In genomic region chr8:122307836-122308235, GRCm38 (mm10) we compare ENCODE assay signal across 14 mouse cellular contexts. TPM values are rescaled to one million over a fixed set of nuclear protein-coding genes. Genes with fewer than 3 reads are reported as not detected.
DNase-seq lines count a peak whose midpoint lies in the region; ATAC-seq and TF ChIP-seq lines count a peak whose summit lies in the region.
"Had no signal": no experiment of that assay in that cellular context is flagged by ENCODE, and none has a peak within 500 bp of the region (broad histone marks: within the 10 kb centered on the region; RNA-seq: fewer than 3 reads in every experiment).

No protein-coding gene starts in this region.

- peaks cover 26 to 63% of the 10 kb centered on the region in 2 experiments for H3K4me1 ChIP-seq in MEL (ENCODE audit: control insufficient read depth in 1 of 2, insufficient read depth in 2 of 2, low read length in 2 of 2)
- H3K4me1 ChIP-seq in hindbrain, embryonic 16.5 days (ENCODE audit: control insufficient read depth, insufficient read depth, low read depth, low read length) = peaks cover 7% of the 10 kb centered on the region

- H3K27me3 ChIP-seq in MEL (ENCODE audit: control insufficient read depth in 1 of 2, insufficient read depth in 2 of 2, low read length in 2 of 2) = no peaks in the 10 kb centered on the region
- no peaks in the 10 kb centered on the region for H3K27me3 ChIP-seq in hindbrain, embryonic 16.5 days (replicated peaks; ENCODE audit: control insufficient read depth, insufficient read depth, low read length)
- H3K27me3 ChIP-seq: lung, embryonic 15.5 days had no signal

- TF ChIP-seq RAD21 in MEL (IDR thresholded peaks at IDR 0.05; ENCODE audit: low read depth, low read length) = no peak

- no peak overlapping the region for H3K9ac ChIP-seq in MEL (ENCODE audit: control insufficient read depth, low read depth, low read length, poor library complexity, severe bottlenecking)
- H3K9ac ChIP-seq in hindbrain, embryonic 16.5 days (ENCODE audit: low read depth, low read length) = no peak overlapping the region
- H3K9ac ChIP-seq: lung, embryonic 15.5 days had no signal

- WGBS in hindbrain, embryonic 16.5 days = 51% methylated on average over 8 of the region's 8 CpGs

- no peak for TF ChIP-seq POLR2A in MEL (IDR thresholded peaks at IDR 0.05; ENCODE audit: control insufficient read depth in 1 of 2, insufficient read depth in 1 of 2, low read depth in 1 of 2, low read length in 2 of 2, poor library complexity in 1 of 2)

- peaks cover 19% of the 10 kb centered on the region for H3K79me2 ChIP-seq in MEL (ENCODE audit: control insufficient read depth, insufficient read depth, low read length, poor library complexity)

- no peak overlapping the region for H3K4me3 ChIP-seq in MEL (ENCODE audit: control insufficient read depth in 1 of 2, insufficient read depth in 1 of 2, low read depth in 2 of 2, low read length in 2 of 2)
- H3K4me3 ChIP-seq in hindbrain, embryonic 16.5 days (ENCODE audit: low read length) = no peak overlapping the region
- H3K4me3 ChIP-seq: lung, embryonic 15.5 days had no signal

- peaks cover 27 to 59% of the 10 kb centered on the region in 2 experiments for H3K36me3 ChIP-seq in MEL (ENCODE audit: control insufficient read depth in 1 of 2, insufficient read depth in 2 of 2, low read length in 2 of 2)
- H3K36me3 ChIP-seq in hindbrain, embryonic 16.5 days (ENCODE audit: control insufficient read depth, insufficient read depth, low read length) = no peaks in the 10 kb centered on the region
- H3K36me3 ChIP-seq: lung, embryonic 15.5 days had no signal

- no peak for TF ChIP-seq EP300 in MEL (IDR thresholded peaks at IDR 0.05; ENCODE audit: low read depth in 1 of 2, low read length in 2 of 2)

- H3K4me2 ChIP-seq in hindbrain, embryonic 16.5 days (ENCODE audit: low read length) = no peak overlapping the region
- H3K4me2 ChIP-seq: lung, embryonic 15.5 days had no signal

- H3K9me3 ChIP-seq in MEL (replicated peaks; ENCODE audit: insufficient read depth, low read length) = no peaks in the 10 kb centered on the region
- H3K9me3 ChIP-seq in hindbrain, embryonic 16.5 days (ENCODE audit: control insufficient read depth, low read length) = no peaks in the 10 kb centered on the region
- H3K9me3 ChIP-seq: lung, embryonic 15.5 days had no signal

- no peak for TF ChIP-seq CTCF in MEL (IDR thresholded peaks at IDR 0.05 in 2 of 3, conservative IDR thresholded peaks at IDR 0.05 in 1 of 3; ENCODE audit: control insufficient read depth in 1 of 3, insufficient read depth in 1 of 3, low read depth in 2 of 3, low read length in 3 of 3, poor library complexity in 1 of 3, severe bottlenecking in 1 of 3)

- DNase-seq in layer of hippocampus, adult 9-11 months = peak; percentile 34
- no peak for DNase-seq in layer of hippocampus, adult 9-10 months (ENCODE audit: low spot score)
- DNase-seq in MEL (ENCODE audit: low read depth, low spot score) = no peak
- peak; percentile 61 for DNase-seq in cerebellum, adult 9-11 months
- no peak for DNase-seq in urinary bladder, postnatal 25 days (ENCODE audit: low spot score)
- no peak for DNase-seq in layer of hippocampus, adult 8-10 months (ENCODE audit: low spot score in 2 of 2)
- DNase-seq: layer of hippocampus, postnatal 36 days had no signal

- H3K27ac ChIP-seq in MEL (ENCODE audit: control insufficient read depth, low read depth, low read length) = peak overlapping the region; percentile 93
- peak overlapping the region; percentile 42; the same call in 1 of the 2 replicates for H3K27ac ChIP-seq in hindbrain, embryonic 16.5 days (ENCODE audit: low read depth, low read length)
- H3K27ac ChIP-seq: lung, embryonic 15.5 days had no signal

- ATAC-seq in hindbrain, embryonic 16.5 days = peak; percentile 44; the same call in 1 of the 2 replicates
- ATAC-seq in megakaryocyte progenitor cell, adult 5-6 weeks (replicated peaks; ENCODE audit: poor library complexity) = no peak
- ATAC-seq: CD4-positive, CD25-positive, alpha-beta regulatory T cell, adult 4 months; inflammation-experienced regulatory T-cells, adult 6 months had no signal

TF ChIP-seq in MEL, 35 proteins besides CTCF, POLR2A, EP300 and RAD21:
- no peak for TF ChIP-seq UBTF (IDR thresholded peaks at IDR 0.05; ENCODE audit: borderline replicate concordance, insufficient read depth, low read depth, low read length)
- TF ChIP-seq E2F4 (IDR thresholded peaks at IDR 0.05; ENCODE audit: borderline replicate concordance, low read depth, low read length) = no peak
- TF ChIP-seq MAX (IDR thresholded peaks at IDR 0.05; ENCODE audit: low read length) = no peak
- TF ChIP-seq MEF2A (IDR thresholded peaks at IDR 0.05; ENCODE audit: extremely low read depth, insufficient replicate concordance, low read depth, low read length, poor library complexity, severe bottlenecking) = no peak
- no peak for TF ChIP-seq ZKSCAN1 (IDR thresholded peaks at IDR 0.05; ENCODE audit: low read depth, low read length)
- no peak for TF ChIP-seq GABPA (IDR thresholded peaks at IDR 0.05; ENCODE audit: low read depth, low read length)
- TF ChIP-seq HCFC1 (IDR thresholded peaks at IDR 0.05; ENCODE audit: low read depth, low read length) = no peak
- no peak for TF ChIP-seq ZMIZ1 (IDR thresholded peaks at IDR 0.05; ENCODE audit: low read depth, low read length)
- TF ChIP-seq MAFK (IDR thresholded peaks at IDR 0.05; ENCODE audit: borderline replicate concordance, low read depth, low read length) = no peak
- TF ChIP-seq JUND (IDR thresholded peaks at IDR 0.05; ENCODE audit: low read depth, low read length) = no peak
- no peak for TF ChIP-seq GATA1 (IDR thresholded peaks at IDR 0.05; ENCODE audit: low read depth, low read length)
- no peak for TF ChIP-seq TAL1 (IDR thresholded peaks at IDR 0.05; ENCODE audit: low read length)

RNA-seq across cellular contexts. Expression of gene Zfpm1, which starts 25.9 kb away (rescaled TPM):
- 104 and 133 TPM in 2 replicates for total RNA-seq in MEL (2012; rRNA removed)
- polyA plus RNA-seq in MEL (2012; ENCODE audit: insufficient read depth in 1 of 2, insufficient read length in 2 of 2, low read depth in 1 of 2, low replicate concordance in 2 of 2, missing spikeins in 1 of 2) = 100 to 1,000 TPM; 260 to 343 TPM
- 0.75 and 1.2 TPM in 2 replicates for polyA plus RNA-seq in hindbrain, embryonic 16.5 days (2015; fragmentation: Nextera tagmentation; extraction: Ambion mirVana)
- total RNA-seq in megakaryocyte progenitor cell, adult 5-6 weeks (2015) = 12.2 and 21.6 TPM in 2 replicates
- 9.9 and 20.3 TPM in 2 replicates for total RNA-seq in megakaryocyte progenitor cell, adult 5-6 weeks (2017)
- total RNA-seq in layer of hippocampus, adult 8-10 months (2022) = 10 to 100 TPM; 37.3 to 45.5 (median 41.5) TPM

RNA-seq across cellular contexts. Expression of gene Trhr2, which starts 52.7 kb away (rescaled TPM):
- total RNA-seq in MEL (2012; rRNA removed) = 0.12 TPM in 1 of 2 replicates, not detected in the other
- under 1 TPM in 1 of 2 experiments, not detected in 1; 0.07 TPM for polyA plus RNA-seq in MEL (2012; ENCODE audit: insufficient read depth in 1 of 2, insufficient read length in 2 of 2, low read depth in 1 of 2, low replicate concordance in 2 of 2, missing spikeins in 1 of 2)
- 0.39 and 0.60 TPM in 2 replicates for polyA plus RNA-seq in hindbrain, embryonic 16.5 days (2015; fragmentation: Nextera tagmentation; extraction: Ambion mirVana)
- not detected in 2 replicates for total RNA-seq in megakaryocyte progenitor cell, adult 5-6 weeks (2015)
- not detected in 2 replicates for total RNA-seq in megakaryocyte progenitor cell, adult 5-6 weeks (2017)
- 1 to 10 TPM in 3 of 4 experiments, under 1 TPM in 1; 0.31 to 1.8 (median 1.4) TPM for total RNA-seq in layer of hippocampus, adult 8-10 months (2022)
- polyA plus RNA-seq: CD4-positive, CD25-positive, alpha-beta regulatory T cell, adult 4 months; gonadal fat pad, adult 2 months; inflammation-experienced regulatory T-cells, adult 6 months; lung, embryonic 15.5 days; thymus, postnatal 0 days had no signal

Comparison
In these comparisons a context has a peak if more than half of its experiments do, and no peak if none do; other contexts are left out.
1. DNase-seq: peak in layer of hippocampus, adult 9-11 months (single experiment) and cerebellum, adult 9-11 months (single experiment); none in layer of hippocampus, adult 9-10 months (single experiment), MEL (single experiment), urinary bladder, postnatal 25 days (single experiment) and layer of hippocampus, adult 8-10 months (0 of 2).